ENCODE assay signal across 32 mouse cellular contexts in genomic region chr17:65896016-65896415, GRCm38 (mm10).
"Had no signal": no experiment of that assay in that cellular context is flagged by ENCODE, and none has a peak within 500 bp of the region (broad histone marks: within the 10 kb centered on the region; RNA-seq: fewer than 3 reads in every experiment).

No protein-coding gene starts in this region.

- H3K9me3 ChIP-seq: limb, embryonic 10.5 days; limb, embryonic 12.5 days; limb, embryonic 13.5 days; limb, embryonic 15.5 days; liver, embryonic 12.5 days; liver, embryonic 13.5 days; liver, embryonic 15.5 days; lung, embryonic 15.5 days; midbrain, embryonic 10.5 days; midbrain, embryonic 12.5 days; midbrain, embryonic 13.5 days; midbrain, embryonic 15.5 days; neural tube, embryonic 12.5 days had no signal

- H3K4me2 ChIP-seq: limb, embryonic 12.5 days; limb, embryonic 13.5 days; limb, embryonic 15.5 days; liver, embryonic 11.5 days; liver, embryonic 12.5 days; liver, embryonic 13.5 days; liver, embryonic 15.5 days; lung, embryonic 14.5 days; lung, embryonic 15.5 days; midbrain, embryonic 11.5 days; midbrain, embryonic 12.5 days; midbrain, embryonic 13.5 days; midbrain, embryonic 15.5 days; neural tube, embryonic 12.5 days had no signal

- H3K27ac ChIP-seq: limb, embryonic 10.5 days; limb, embryonic 12.5 days; limb, embryonic 13.5 days; limb, embryonic 15.5 days; liver, embryonic 12.5 days; liver, embryonic 13.5 days; liver, embryonic 14.5 days; liver, embryonic 15.5 days; lung, embryonic 15.5 days; macrophage; midbrain, embryonic 10.5 days; midbrain, embryonic 12.5 days; midbrain, embryonic 13.5 days; midbrain, embryonic 15.5 days; neural tube, embryonic 12.5 days had no signal

- H3K4me3 ChIP-seq: limb, embryonic 10.5 days; limb, embryonic 12.5 days; limb, embryonic 13.5 days; limb, embryonic 15.5 days; liver, embryonic 12.5 days; liver, embryonic 13.5 days; liver, embryonic 15.5 days; lung, embryonic 15.5 days; megakaryocyte, embryonic 14.5 days; midbrain, embryonic 10.5 days; midbrain, embryonic 12.5 days; midbrain, embryonic 13.5 days; midbrain, embryonic 15.5 days; myocyte; neural tube, embryonic 12.5 days had no signal

- H3K27me3 ChIP-seq: limb, embryonic 12.5 days; limb, embryonic 13.5 days; limb, embryonic 15.5 days; liver, embryonic 12.5 days; liver, embryonic 13.5 days; liver, embryonic 15.5 days; lung, embryonic 15.5 days; megakaryocyte, embryonic 14.5 days; midbrain, embryonic 12.5 days; midbrain, embryonic 13.5 days; midbrain, embryonic 15.5 days; neural tube, embryonic 12.5 days had no signal

- H3K4me1 ChIP-seq: limb, embryonic 10.5 days; limb, embryonic 12.5 days; limb, embryonic 13.5 days; limb, embryonic 15.5 days; liver, embryonic 12.5 days; liver, embryonic 13.5 days; liver, embryonic 15.5 days; lung, embryonic 15.5 days; midbrain, embryonic 10.5 days; midbrain, embryonic 12.5 days; midbrain, embryonic 13.5 days; midbrain, embryonic 15.5 days; neural tube, embryonic 12.5 days had no signal

- DNase-seq: left cerebral cortex, postnatal 4 days; liver; liver, embryonic 13.5 days; liver, postnatal 0 days; lung, adult 18-20 months; lung, adult 2 months; lung, embryonic 14.5 days; lung, postnatal 10 days; lung, postnatal 14 days; lung, postnatal 36 days; lung, postnatal 4 days; midbrain, embryonic 14.5 days had no signal

- H3K36me3 ChIP-seq: limb, embryonic 10.5 days; limb, embryonic 12.5 days; limb, embryonic 13.5 days; limb, embryonic 15.5 days; liver, embryonic 12.5 days; liver, embryonic 13.5 days; liver, embryonic 15.5 days; lung, embryonic 15.5 days; midbrain, embryonic 10.5 days; midbrain, embryonic 12.5 days; midbrain, embryonic 13.5 days; midbrain, embryonic 15.5 days; neural tube, embryonic 12.5 days had no signal

- H3K9ac ChIP-seq: limb, embryonic 12.5 days; limb, embryonic 13.5 days; limb, embryonic 15.5 days; liver, embryonic 12.5 days; liver, embryonic 13.5 days; liver, embryonic 14.5 days; liver, embryonic 15.5 days; liver, postnatal 0 days; lung, embryonic 14.5 days; lung, embryonic 15.5 days; midbrain, embryonic 12.5 days; midbrain, embryonic 13.5 days; midbrain, embryonic 15.5 days; neural tube, embryonic 12.5 days had no signal

- ATAC-seq: liver, embryonic 12.5 days; liver, postnatal 0 days; lung, postnatal 0 days; midbrain, embryonic 13.5 days; midbrain, embryonic 15.5 days; midbrain, embryonic 16.5 days had no signal
